Mouse (Mus musculus): ENCODE measurements around the gene Parp11. TPM values are rescaled to one million over a fixed set of nuclear protein-coding genes. Genes with fewer than 3 reads are reported as not detected.

The Parp11 gene
- polyA plus RNA-seq, 1 experiment from 2014 or later, result 5.8 TPM

DNA sequence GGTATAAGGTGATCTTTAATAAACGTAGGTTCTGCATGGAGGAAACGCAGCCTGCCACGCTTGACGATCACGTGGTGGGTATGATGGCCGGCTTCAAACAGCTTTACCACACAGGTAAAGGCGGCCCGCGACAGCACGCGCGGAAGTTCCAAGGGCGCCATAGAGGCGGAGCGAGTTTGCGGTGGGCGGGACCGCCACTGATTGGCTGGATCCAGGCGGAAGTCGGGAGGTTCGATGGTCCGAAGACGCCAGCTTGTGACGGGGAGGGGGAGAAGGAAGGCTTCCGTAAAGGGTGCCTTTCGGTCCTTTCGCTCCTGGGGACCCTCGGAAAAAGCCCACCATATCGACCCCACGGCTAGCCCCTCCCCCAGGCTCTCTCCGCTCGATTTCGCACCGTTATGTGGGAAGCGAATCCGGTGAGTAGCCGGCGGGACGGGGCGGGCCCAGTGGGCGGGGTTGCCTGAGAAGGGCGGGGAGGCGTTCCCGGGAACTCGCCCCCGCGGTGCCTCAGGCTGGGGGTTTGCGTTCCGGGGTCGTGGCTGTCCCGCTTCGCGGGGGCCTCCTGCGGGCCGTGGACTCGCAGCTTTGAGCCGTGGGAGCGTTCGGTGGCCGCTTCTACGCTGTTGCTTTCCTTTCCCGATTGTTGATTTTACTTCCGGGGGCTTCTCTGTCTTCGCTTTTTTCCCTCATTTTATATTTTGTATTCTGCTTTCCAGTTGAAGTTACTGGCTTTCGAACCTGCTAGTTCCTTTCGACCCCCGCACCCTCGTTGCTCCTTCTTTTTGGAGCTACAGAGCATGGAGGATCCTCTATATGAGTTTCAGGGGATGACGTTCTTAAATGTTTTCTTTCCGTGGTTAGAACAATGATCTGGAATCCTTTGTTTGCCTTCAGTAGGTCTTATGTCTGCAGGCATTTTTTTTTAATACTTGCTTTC is 7.0 kb downstream of the Parp11 start:
- Histone ChIP-seq H3K27ac (ENCODE audit: low read depth) (peak overlapping the region; percentile 84), H3K9me3 (ENCODE audit: low read length) (no peaks in the 10 kb centered on the region), H3K4me2 (ENCODE audit: low read depth, low read length) (peak overlapping the region; percentile 74), H3K4me1 (ENCODE audit: insufficient read depth) (peaks cover 8% of the 10 kb centered on the region; the same call in 1 of the 2 replicates), H3K9ac (replicated peaks) (peak overlapping the region; percentile 84), H3K4me3 (ENCODE audit: low read depth, low read length) (peak overlapping the region; percentile 77), H3K36me3 (replicated peaks; ENCODE audit: insufficient read depth, low read length) (no peaks in the 10 kb centered on the region), H3K27me3 (ENCODE audit: insufficient read depth, low read length) (no peaks in the 10 kb centered on the region)
- WGBS (ENCODE audit: insufficient replicate concordance), result under 1% methylated on average over 68 of the region's 70 CpGs
- DNase-seq (peak; percentile 94), ATAC-seq (peak; percentile 96)
- TF ChIP-seq EP300 (IDR thresholded peaks at IDR 0.05; ENCODE audit: low read depth) (no peak), CTCF (IDR thresholded peaks at IDR 0.05; ENCODE audit: low read depth) (no peak)

DNA sequence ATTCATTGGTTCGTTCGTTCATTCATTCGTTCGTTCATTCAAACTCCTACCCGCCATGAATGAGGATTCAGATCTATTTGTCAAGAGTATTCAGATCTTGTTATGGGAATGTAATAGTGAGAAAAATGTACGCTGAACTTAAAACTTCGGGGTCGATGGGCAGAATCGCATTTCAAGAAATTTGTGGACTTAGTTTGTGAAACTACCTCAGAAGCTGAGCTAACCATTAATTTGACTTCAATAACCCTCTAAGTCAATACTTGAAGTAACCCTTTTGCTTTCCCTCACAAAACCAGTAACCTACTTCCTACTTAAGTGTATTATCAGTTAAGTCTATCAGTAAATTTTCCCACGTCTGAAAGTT is 7.7 kb downstream of the Parp11 start:
- H3K9ac ChIP-seq (replicated peaks), result peak overlapping the region; percentile 84; the same call in 1 of the 2 replicates
- TF ChIP-seq EP300 (IDR thresholded peaks at IDR 0.05; ENCODE audit: low read depth) (no peak), CTCF (IDR thresholded peaks at IDR 0.05; ENCODE audit: low read depth) (no peak)
- 32% methylated on average over 10 of the region's 10 CpGs for WGBS (ENCODE audit: insufficient replicate concordance)
- peak overlapping the region; percentile 84 for H3K27ac ChIP-seq (ENCODE audit: low read depth)
- H3K9me3 ChIP-seq (ENCODE audit: low read length), result no peaks in the 10 kb centered on the region
- H3K4me1 ChIP-seq (ENCODE audit: insufficient read depth), result peaks cover 8% of the 10 kb centered on the region; the same call in 1 of the 2 replicates
- no peaks in the 10 kb centered on the region for H3K36me3 ChIP-seq (replicated peaks; ENCODE audit: insufficient read depth, low read length)
- ATAC-seq, result no peak
- DNase-seq, result no peak
- peak overlapping the region; percentile 77 for H3K4me3 ChIP-seq (ENCODE audit: low read depth, low read length)
- peak overlapping the region; percentile 74 for H3K4me2 ChIP-seq (ENCODE audit: low read depth, low read length)
- no peaks in the 10 kb centered on the region for H3K27me3 ChIP-seq (ENCODE audit: insufficient read depth, low read length)

DNA sequence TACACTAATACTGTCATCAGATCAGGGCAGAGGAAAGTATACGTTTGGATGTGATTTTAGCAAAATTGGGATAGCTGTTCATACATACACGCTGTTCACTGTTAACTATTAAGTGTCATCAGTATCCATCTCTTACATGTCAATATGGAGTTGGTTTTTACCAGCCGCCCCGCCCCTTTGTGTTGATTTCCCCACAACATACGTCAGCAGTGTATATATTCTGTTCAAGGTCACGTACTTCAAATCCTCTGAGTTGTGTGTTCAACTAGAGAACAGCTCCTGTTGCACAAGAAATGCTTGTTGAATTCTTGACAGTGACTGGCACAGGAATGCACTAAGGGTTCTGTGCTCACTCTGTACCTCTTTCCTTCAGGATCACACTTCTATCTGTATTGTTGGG is 8.2 kb downstream of the Parp11 start:
- DNase-seq (peak; percentile 55), ATAC-seq (peak; percentile 35)
- Histone ChIP-seq H3K4me1 (ENCODE audit: insufficient read depth) (peaks cover 8% of the 10 kb centered on the region; the same call in 1 of the 2 replicates), H3K4me3 (ENCODE audit: low read depth, low read length) (no peak overlapping the region), H3K36me3 (replicated peaks; ENCODE audit: insufficient read depth, low read length) (no peaks in the 10 kb centered on the region), H3K9me3 (ENCODE audit: low read length) (no peaks in the 10 kb centered on the region), H3K4me2 (ENCODE audit: low read depth, low read length) (peak overlapping the region; percentile 74), H3K27ac (ENCODE audit: low read depth) (no peak overlapping the region), H3K9ac (replicated peaks) (no peak overlapping the region), H3K27me3 (ENCODE audit: insufficient read depth, low read length) (no peaks in the 10 kb centered on the region)
- TF ChIP-seq CTCF (IDR thresholded peaks at IDR 0.05; ENCODE audit: low read depth) (no peak), EP300 (IDR thresholded peaks at IDR 0.05; ENCODE audit: low read depth) (peak; percentile 49)
- 69% methylated on average over 6 of the region's 6 CpGs for WGBS (ENCODE audit: insufficient replicate concordance)

DNA sequence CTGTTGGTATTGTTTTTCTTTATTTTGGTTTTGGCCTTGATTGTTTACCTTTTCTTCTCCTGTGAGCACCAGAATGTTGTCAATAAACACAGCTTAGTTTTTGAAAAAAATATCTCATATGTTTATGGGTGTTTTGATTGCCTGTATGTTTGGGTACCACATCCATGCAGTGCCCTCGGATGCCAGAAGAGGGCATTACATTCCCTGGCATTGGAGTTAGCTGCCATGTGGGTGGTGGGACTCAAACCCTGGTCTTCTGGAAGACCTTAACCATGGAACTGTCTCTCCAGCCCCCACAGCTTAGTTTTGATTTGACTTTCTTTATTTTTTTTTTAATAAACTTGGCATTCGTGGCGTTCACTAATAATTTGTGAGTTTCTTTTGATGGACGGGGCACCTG is 8.8 kb downstream of the Parp11 start:
- no peak overlapping the region for H3K4me3 ChIP-seq (ENCODE audit: low read depth, low read length)
- no peak overlapping the region for H3K27ac ChIP-seq (ENCODE audit: low read depth)
- no peak for DNase-seq
- H3K36me3 ChIP-seq (replicated peaks; ENCODE audit: insufficient read depth, low read length), result no peaks in the 10 kb centered on the region
- ATAC-seq, result no peak
- H3K9me3 ChIP-seq (ENCODE audit: low read length), result no peaks in the 10 kb centered on the region
- 86% methylated on average over 4 of the region's 4 CpGs for WGBS (ENCODE audit: insufficient replicate concordance)
- TF ChIP-seq CTCF (IDR thresholded peaks at IDR 0.05; ENCODE audit: low read depth) (peak; percentile 29), EP300 (IDR thresholded peaks at IDR 0.05; ENCODE audit: low read depth) (no peak)
- no peaks in the 10 kb centered on the region for H3K27me3 ChIP-seq (ENCODE audit: insufficient read depth, low read length)
- H3K9ac ChIP-seq (replicated peaks), result no peak overlapping the region
- H3K4me1 ChIP-seq (ENCODE audit: insufficient read depth), result peaks cover 8% of the 10 kb centered on the region; the same call in 1 of the 2 replicates
- no peak overlapping the region for H3K4me2 ChIP-seq (ENCODE audit: low read depth, low read length)

DNA sequence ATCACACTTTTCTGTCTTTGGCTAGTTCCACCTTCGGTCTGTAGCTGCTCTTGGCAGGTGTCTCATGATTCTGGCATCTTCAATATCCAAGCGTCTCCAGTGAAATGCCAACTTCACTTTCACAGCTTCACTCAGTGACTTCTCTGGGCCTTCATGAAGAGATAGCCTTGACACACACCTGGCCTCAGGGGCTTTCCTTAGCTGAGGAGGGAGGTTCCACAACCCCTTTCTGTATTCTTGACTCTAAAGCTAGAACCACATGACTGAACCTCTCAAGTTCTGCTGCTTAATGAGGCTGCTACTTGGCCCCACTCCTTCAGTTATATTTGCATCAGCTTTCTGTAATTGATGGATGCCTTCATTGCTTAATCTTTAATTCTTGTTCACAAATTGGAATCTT is 10.1 kb downstream of the Parp11 start:
- Histone ChIP-seq H3K4me1 (ENCODE audit: insufficient read depth) (peaks cover 8% of the 10 kb centered on the region; the same call in 1 of the 2 replicates), H3K9me3 (ENCODE audit: low read length) (no peaks in the 10 kb centered on the region), H3K36me3 (replicated peaks; ENCODE audit: insufficient read depth, low read length) (no peaks in the 10 kb centered on the region), H3K9ac (replicated peaks) (no peak overlapping the region), H3K4me3 (ENCODE audit: low read depth, low read length) (no peak overlapping the region), H3K27ac (ENCODE audit: low read depth) (no peak overlapping the region), H3K4me2 (ENCODE audit: low read depth, low read length) (no peak overlapping the region), H3K27me3 (ENCODE audit: insufficient read depth, low read length) (no peaks in the 10 kb centered on the region)
- no peak for DNase-seq
- WGBS (ENCODE audit: insufficient replicate concordance), result 78% methylated on average over 2 of the region's 2 CpGs
- ATAC-seq, result no peak
- TF ChIP-seq CTCF (IDR thresholded peaks at IDR 0.05; ENCODE audit: low read depth) (no peak), EP300 (IDR thresholded peaks at IDR 0.05; ENCODE audit: low read depth) (no peak)

DNA sequence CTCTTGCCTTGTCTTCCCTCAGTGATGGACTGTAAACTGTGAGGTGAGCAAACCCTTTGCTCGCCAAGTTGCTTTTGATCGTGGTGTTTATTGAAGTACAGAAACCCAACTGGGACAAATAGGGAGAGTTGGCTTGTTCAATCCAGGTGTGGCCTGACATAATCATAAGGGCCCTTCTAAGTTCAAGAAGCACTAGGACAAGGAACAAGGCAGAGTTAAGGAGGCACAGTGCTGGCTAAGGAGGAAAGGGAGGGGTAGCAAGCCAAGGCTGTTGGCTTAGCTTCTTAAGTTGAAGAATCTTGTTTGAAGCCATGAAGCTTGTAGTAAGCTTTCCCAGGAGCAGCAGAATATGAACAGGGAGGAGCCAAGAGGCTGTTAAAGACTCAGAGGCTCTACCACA is 13.1 kb downstream of the Parp11 start:
- H3K4me3 ChIP-seq (ENCODE audit: low read depth, low read length), result no peak overlapping the region
- no peaks in the 10 kb centered on the region for H3K27me3 ChIP-seq (ENCODE audit: insufficient read depth, low read length)
- H3K4me1 ChIP-seq (ENCODE audit: insufficient read depth), result peaks cover 2% of the 10 kb centered on the region; the same call in 1 of the 2 replicates
- no peaks in the 10 kb centered on the region for H3K36me3 ChIP-seq (replicated peaks; ENCODE audit: insufficient read depth, low read length)
- H3K9ac ChIP-seq (replicated peaks), result no peak overlapping the region
- no peak for DNase-seq
- no peak for TF ChIP-seq CTCF (IDR thresholded peaks at IDR 0.05; ENCODE audit: low read depth)
- TF ChIP-seq EP300 (IDR thresholded peaks at IDR 0.05; ENCODE audit: low read depth), result no peak
- no peaks in the 10 kb centered on the region for H3K9me3 ChIP-seq (ENCODE audit: low read length)
- H3K4me2 ChIP-seq (ENCODE audit: low read depth, low read length), result no peak overlapping the region
- ATAC-seq, result no peak
- H3K27ac ChIP-seq (ENCODE audit: low read depth), result no peak overlapping the region
- WGBS (ENCODE audit: insufficient replicate concordance), result 83% methylated on average over 2 of the region's 2 CpGs

All from liver, postnatal 0 days (tissue).